Mouse (Mus musculus) G1E (cell line): ENCODE measurements around the gene Tmed1. TPM values are rescaled to one million over a fixed set of nuclear protein-coding genes. Genes with fewer than 3 reads are reported as not detected.

Source experiments
- ATAC-seq: 2 replicates; pipeline ENCODE4 v1.8.0; 2016; ENCODE audit warnings: mild to moderate bottlenecking; ENCODE audit not compliant: insufficient number of reproducible peaks, poor library complexity, low FRiP score, severe bottlenecking; ENCODE audit errors: extremely low read depth
- DNase-seq: peaks from one replicate; pipeline ENCODE4 v3.0.0; 2012; ENCODE audit warnings: low spot score
- H3K27me3 ChIP-seq: 2 replicates; pipeline ENCODE4 v1.6.1; 2012; ENCODE audit warnings: mild to moderate bottlenecking, low read length, inconsistent platforms; ENCODE audit not compliant: insufficient read depth
- H3K36me3 ChIP-seq: replicated peaks from 2 replicates; pipeline ENCODE3; 2012; ENCODE audit warnings: mild to moderate bottlenecking, inconsistent platforms
- H3K4me1 ChIP-seq: 2 replicates; pipeline ENCODE4 v1.6.1; 2012; ENCODE audit warnings: low read depth, low read length, inconsistent platforms, mixed read lengths; ENCODE audit not compliant: insufficient read depth
- H3K4me3 ChIP-seq: 2 replicates; pipeline ENCODE4 v1.5.1; 2012; ENCODE audit warnings: low read depth, mild to moderate bottlenecking, inconsistent platforms, low read length, moderate library complexity, mixed read lengths
- H3K9me3 ChIP-seq: replicated peaks from 2 replicates; pipeline ENCODE4 v1.6.1; 2012; ENCODE audit warnings: inconsistent platforms
- CTCF ChIP-seq: IDR thresholded peaks from 2 replicates; pipeline ENCODE4 v1.5.1; 2012; ENCODE audit warnings: low read depth, low read length, inconsistent platforms, mixed read lengths
- GATA1 ChIP-seq: IDR thresholded peaks from 2 replicates; pipeline ENCODE4 v1.6.1; 2012; ENCODE audit warnings: borderline replicate concordance, low read length, inconsistent platforms, mixed read lengths
- GATA2 ChIP-seq: IDR thresholded peaks from 2 replicates; pipeline ENCODE4 v1.6.1; 2012; ENCODE audit warnings: low read depth, low read length, inconsistent platforms, borderline replicate concordance
- POLR2AphosphoS5 ChIP-seq: IDR thresholded peaks from 2 replicates; pipeline ENCODE4 v1.6.1; 2012; ENCODE audit warnings: low read depth, low read length, inconsistent platforms; ENCODE audit not compliant: insufficient replicate concordance
- TAL1 ChIP-seq: conservative IDR thresholded peaks from 2 replicates; pipeline ENCODE4 v1.6.1; 2012; ENCODE audit warnings: low read depth, low read length, inconsistent platforms, mixed read lengths
- polyA plus RNA-seq: library from polyadenylated mRNA; stranded (reverse); fragments of >175 nt; gene quantifications from 2 replicates; pipeline ENCODE4 v1.2.3, GENCODE M21; 2012
- total RNA-seq, 2 experiments: library from RNA; stranded (forward) in 1 of 2; stranded (reverse) in 1 of 2; fragments of 200-1000 nt in 1 of 2; fragments of >200 nt in 1 of 2; fragmentation: Nextera tagmentation in 1 of 2; gene quantifications; 2 replicates each; pipeline ENCODE4 v1.2.3; 2014 to 2017

Tmed1 gene
- total and polyA plus RNA-seq, 3 experiments: 2.4 to 8.0 (median 6.3) TPM

- no peak for DNase-seq
- TF ChIP-seq GATA2 (no peak), TAL1 (no peak), POLR2AphosphoS5 (no peak), CTCF (no peak), GATA1 (no peak)
- Histone ChIP-seq H3K36me3 (peaks cover 36% of the 10 kb centered on the region), H3K9me3 (peaks cover 6% of the 10 kb centered on the region), H3K27me3 (no peaks in the 10 kb centered on the region), H3K4me1 (peaks cover 48% of the 10 kb centered on the region), H3K4me3 (peak overlapping the region; percentile 81)
- ATAC-seq: 0 out of 2 replicates have a peak, but pooled peaks have one; percentile 1
Measured at GRCm38 (mm10) chr9:21510689-21511015, 600 bp upstream of the Tmed1 start.

- TF ChIP-seq GATA2 (no peak), TAL1 (no peak), CTCF (no peak), GATA1 (no peak), POLR2AphosphoS5 (no peak)
- H3K9me3 ChIP-seq: peaks cover 6% of the 10 kb centered on the region
- ATAC-seq: no peak
- peak overlapping the region; percentile 81; the same call in 1 of the 2 replicates for H3K4me3 ChIP-seq
- no peak for DNase-seq
- H3K36me3 ChIP-seq: peaks cover 53% of the 10 kb centered on the region
- H3K4me1 ChIP-seq: peaks cover 38% of the 10 kb centered on the region
- H3K27me3 ChIP-seq: no peaks in the 10 kb centered on the region
Measured at GRCm38 (mm10) chr9:21508871-21509404, 1.1 kb downstream of the Tmed1 start.

DNA sequence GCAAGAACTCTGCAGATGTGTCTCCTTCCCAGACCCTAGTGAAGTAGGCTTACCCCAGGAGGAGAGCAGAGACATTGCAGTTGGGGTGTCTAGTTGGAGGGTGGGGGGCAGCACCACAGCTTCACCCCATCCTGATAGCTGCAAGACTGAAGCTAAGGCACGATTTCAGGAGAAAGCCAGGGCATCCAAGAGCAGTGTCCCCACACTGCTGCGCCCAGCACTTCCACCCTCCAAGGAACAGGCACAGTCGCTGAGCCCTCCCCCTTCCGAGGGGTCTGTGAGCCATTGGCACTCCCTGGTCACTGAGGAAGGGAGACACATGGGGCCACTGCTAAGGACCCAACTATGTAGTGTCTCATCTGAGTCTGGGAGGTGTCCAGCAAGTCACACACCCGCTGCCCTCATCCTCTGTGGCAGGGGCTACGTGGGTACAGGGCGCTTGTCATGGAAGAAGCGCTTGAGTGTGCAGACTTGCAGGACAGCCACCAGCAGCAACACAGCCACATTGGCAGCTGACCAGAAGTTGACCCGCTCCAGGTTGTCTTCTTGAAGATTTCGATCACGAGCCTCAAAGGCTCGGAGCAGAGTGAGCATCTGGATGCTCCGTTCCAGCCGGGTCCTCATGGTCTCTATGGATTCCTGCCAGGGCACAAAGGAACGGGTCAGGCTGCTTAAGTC lies 2.2 kb downstream of the Tmed1 start:
- Histone ChIP-seq H3K9me3 (no peaks in the 10 kb centered on the region), H3K4me1 (peaks cover 38% of the 10 kb centered on the region), H3K4me3 (no peak overlapping the region), H3K36me3 (peaks cover 63% of the 10 kb centered on the region), H3K27me3 (no peaks in the 10 kb centered on the region)
- no peak for DNase-seq
- ATAC-seq: no peak
- no peak for TF ChIP-seq POLR2AphosphoS5
- TF ChIP-seq GATA2: no peak

GRCm38 (mm10) chr9:21505767-21506166 lies 4.3 kb downstream of the Tmed1 start:
- peaks cover 34% of the 10 kb centered on the region for H3K4me1 ChIP-seq
- no peak for ATAC-seq
- H3K4me3 ChIP-seq: no peak overlapping the region
- DNase-seq: no peak
- TF ChIP-seq POLR2AphosphoS5 (0 out of 2 replicates have a peak, but pooled peaks have one; percentile 17), CTCF (no peak)
- H3K27me3 ChIP-seq: no peaks in the 10 kb centered on the region
- H3K9me3 ChIP-seq: no peaks in the 10 kb centered on the region
- peaks cover 76% of the 10 kb centered on the region for H3K36me3 ChIP-seq

- Histone ChIP-seq H3K36me3 (peaks cover 86% of the 10 kb centered on the region), H3K4me1 (peaks cover 14% of the 10 kb centered on the region; the same call in 1 of the 2 replicates), H3K9me3 (no peaks in the 10 kb centered on the region), H3K4me3 (no peak overlapping the region), H3K27me3 (no peaks in the 10 kb centered on the region)
- TF ChIP-seq TAL1 (no peak), GATA1 (no peak)
- no peak for ATAC-seq
- no peak for DNase-seq
Measured at GRCm38 (mm10) chr9:21503352-21503751, 6.7 kb downstream of the Tmed1 start.

DNA sequence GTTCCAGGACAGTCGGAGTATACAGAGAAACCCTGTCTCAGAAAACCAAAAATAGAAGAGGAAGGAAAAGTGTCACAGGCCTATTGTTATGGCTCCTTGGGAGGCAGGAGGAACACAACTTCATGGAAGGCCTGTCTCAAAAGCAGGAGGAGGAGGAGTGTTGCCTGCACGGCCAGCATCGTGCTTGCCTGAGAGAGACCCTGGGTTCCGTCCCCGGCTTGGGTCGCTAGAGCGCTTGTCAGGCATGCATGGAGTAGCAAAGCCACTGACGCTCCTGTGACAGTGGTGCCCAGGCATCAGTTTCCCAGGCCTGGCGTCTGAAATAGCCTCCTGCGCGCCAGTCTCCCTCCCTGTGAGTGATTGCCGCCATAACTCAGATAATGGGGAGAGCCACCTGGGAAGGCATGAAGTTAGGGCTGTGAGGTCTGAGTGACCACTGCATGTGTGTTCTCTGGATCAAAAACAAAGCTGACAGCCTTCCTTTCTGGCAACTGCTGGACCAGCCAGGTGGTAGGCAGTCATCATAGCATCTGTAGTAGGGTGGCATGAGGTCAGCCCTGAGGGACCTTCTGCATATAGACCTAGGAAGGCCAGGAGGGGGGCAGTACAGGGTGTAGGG lies 11.7 kb downstream of the Tmed1 start:
- TF ChIP-seq GATA2: no peak
- TF ChIP-seq CTCF: no peak
- TF ChIP-seq TAL1: no peak
- TF ChIP-seq GATA1: no peak
- peaks cover 10% of the 10 kb centered on the region for H3K4me1 ChIP-seq
- no peaks in the 10 kb centered on the region for H3K27me3 ChIP-seq
- no peak for DNase-seq
- no peak overlapping the region for H3K4me3 ChIP-seq
- no peaks in the 10 kb centered on the region for H3K9me3 ChIP-seq
- ATAC-seq: no peak
- peaks cover 87% of the 10 kb centered on the region for H3K36me3 ChIP-seq

DNA sequence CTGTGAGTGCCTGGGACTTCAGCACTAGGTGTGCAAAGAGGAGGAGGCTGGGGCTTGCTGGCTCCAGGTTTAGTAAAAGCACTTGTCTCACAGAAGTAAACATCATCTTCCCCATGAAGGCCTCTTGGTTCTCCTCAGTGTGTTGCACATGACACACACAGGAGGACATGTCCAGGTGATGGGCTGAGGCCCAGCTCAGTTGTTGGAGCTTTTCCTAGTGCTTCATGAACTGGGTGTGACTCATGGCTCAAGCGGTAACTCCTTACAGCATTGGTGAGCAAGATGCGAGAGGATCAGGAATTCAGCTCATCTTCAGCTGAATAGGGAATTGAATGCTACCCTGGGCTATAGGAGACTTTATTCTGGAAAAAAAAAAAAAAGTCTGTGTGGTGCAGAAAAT lies 12.4 kb downstream of the Tmed1 start:
- no peak for DNase-seq
- peaks cover 87% of the 10 kb centered on the region for H3K36me3 ChIP-seq
- no peak for ATAC-seq
- no peak for TF ChIP-seq POLR2AphosphoS5
- TF ChIP-seq CTCF: no peak
- TF ChIP-seq GATA2: no peak
- TF ChIP-seq TAL1: no peak
- no peak for TF ChIP-seq GATA1
- H3K27me3 ChIP-seq: no peaks in the 10 kb centered on the region
- no peak overlapping the region for H3K4me3 ChIP-seq
- peaks cover 11% of the 10 kb centered on the region for H3K4me1 ChIP-seq
- no peaks in the 10 kb centered on the region for H3K9me3 ChIP-seq
